9 mouse cellular contexts compared by ENCODE assay signal in the genomic region with DNA sequence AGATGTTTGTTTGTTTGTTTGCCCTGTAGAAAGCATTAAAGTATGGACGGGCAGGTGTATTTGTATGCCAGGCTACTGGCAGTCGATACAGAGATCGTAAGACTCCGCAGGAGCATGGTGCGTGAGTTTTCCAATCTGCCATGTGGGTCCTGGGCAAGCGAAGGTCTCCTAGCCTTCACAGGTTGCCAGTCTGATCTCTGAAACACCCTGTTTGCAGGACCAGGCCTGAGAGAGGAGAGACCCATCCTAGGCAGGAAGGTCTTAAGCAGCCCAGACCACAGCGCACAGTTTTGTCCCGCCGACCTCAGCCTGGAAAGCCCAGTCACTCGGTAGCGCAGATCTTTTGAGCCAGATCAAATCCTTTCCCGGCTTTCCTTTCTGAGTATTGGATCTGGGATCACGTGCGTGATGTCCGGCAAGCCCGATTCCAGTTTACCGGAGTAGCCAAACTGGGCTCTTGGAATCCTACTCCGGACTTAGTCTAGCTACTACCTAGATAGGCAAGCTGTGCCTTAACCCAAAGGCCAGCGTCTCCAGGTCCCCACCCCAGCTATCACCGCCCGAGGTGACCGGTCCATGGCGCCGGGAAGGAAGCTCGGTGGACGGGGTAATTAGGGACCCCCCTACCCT. TPM values are rescaled to one million over a fixed set of nuclear protein-coding genes. Genes with fewer than 3 reads are reported as not detected.
A peak's percentile ranks its signal among the peaks of the same experiment; 100 is the strongest.
DNase-seq lines count a peak whose midpoint lies in the region; ATAC-seq and TF ChIP-seq lines count a peak whose summit lies in the region.
"Had no signal": no experiment of that assay in that cellular context is flagged by ENCODE, and none has a peak within 500 bp of the region (broad histone marks: within the 10 kb centered on the region; RNA-seq: fewer than 3 reads in every experiment).

No protein-coding gene starts in this region.

- H3K9ac ChIP-seq in forebrain, embryonic 11.5 days (ENCODE audit: low read length) = peak overlapping the region; percentile 20; the same call in 1 of the 2 replicates
- H3K9ac ChIP-seq in forebrain, embryonic 14.5 days (ENCODE audit: low read length) = no peak overlapping the region
- no peak overlapping the region for H3K9ac ChIP-seq in lung, embryonic 14.5 days
- no peak overlapping the region for H3K9ac ChIP-seq in hindbrain, embryonic 14.5 days

- TF ChIP-seq POLR2A in lung, adult 2 months (IDR thresholded peaks at IDR 0.05; ENCODE audit: borderline replicate concordance, extremely low read depth, low read depth, low read length) = no peak

- peaks cover 92% of the 10 kb centered on the region for H3K27me3 ChIP-seq in forebrain, embryonic 11.5 days (ENCODE audit: control insufficient read depth, insufficient read depth, low read length)
- peaks cover 94% of the 10 kb centered on the region for H3K27me3 ChIP-seq in forebrain, embryonic 14.5 days (replicated peaks; ENCODE audit: control insufficient read depth, insufficient read depth, low read length)
- H3K27me3 ChIP-seq in lung, embryonic 14.5 days (ENCODE audit: insufficient read depth, low read length) = peaks cover 97% of the 10 kb centered on the region
- H3K27me3 ChIP-seq in hindbrain, embryonic 14.5 days (ENCODE audit: control insufficient read depth, insufficient read depth, low read length) = peaks cover 97% of the 10 kb centered on the region

- H3K4me3 ChIP-seq in forebrain, embryonic 11.5 days (ENCODE audit: low read depth, low read length) = no peak overlapping the region
- no peak overlapping the region for H3K4me3 ChIP-seq in forebrain, embryonic 14.5 days (ENCODE audit: low read depth, low read length)
- no peak overlapping the region for H3K4me3 ChIP-seq in lung, embryonic 14.5 days (ENCODE audit: low read depth, low read length)
- H3K4me3 ChIP-seq in lung, adult 2 months (replicated peaks; ENCODE audit: extremely low read depth, low read depth, low read length) = no peak overlapping the region
- H3K4me3 ChIP-seq in hindbrain, embryonic 14.5 days (replicated peaks; ENCODE audit: low read length) = no peak overlapping the region

- peak overlapping the region; percentile 16; the same call in 1 of the 2 replicates for H3K4me2 ChIP-seq in forebrain, embryonic 11.5 days (ENCODE audit: low read depth, low read length, severe bottlenecking)
- no peak overlapping the region for H3K4me2 ChIP-seq in forebrain, embryonic 14.5 days (ENCODE audit: low read length)
- H3K4me2 ChIP-seq in lung, embryonic 14.5 days = peak overlapping the region; percentile 7; the same call in 1 of the 2 replicates
- peak overlapping the region; percentile 37 for H3K4me2 ChIP-seq in hindbrain, embryonic 14.5 days (replicated peaks)

- H3K4me1 ChIP-seq in forebrain, embryonic 11.5 days (replicated peaks; ENCODE audit: control insufficient read depth, insufficient read depth, low read length) = peaks cover 21% of the 10 kb centered on the region
- no peaks in the 10 kb centered on the region; the same call in 1 of the 2 replicates for H3K4me1 ChIP-seq in forebrain, embryonic 14.5 days (ENCODE audit: control insufficient read depth, insufficient read depth, low read length)
- H3K4me1 ChIP-seq in lung, embryonic 14.5 days (ENCODE audit: insufficient read depth) = 0 out of 2 replicates have a peak, but pooled peaks cover 6% of the 10 kb centered on the region
- H3K4me1 ChIP-seq in lung, adult 2 months (ENCODE audit: control insufficient read depth, insufficient read depth, low read length) = no peaks in the 10 kb centered on the region
- peaks cover 15% of the 10 kb centered on the region; the same call in 1 of the 2 replicates for H3K4me1 ChIP-seq in hindbrain, embryonic 14.5 days (replicated peaks; ENCODE audit: control insufficient read depth, insufficient read depth, low read length)

- H3K27ac ChIP-seq in forebrain, embryonic 11.5 days (ENCODE audit: low read depth, low read length) = peak overlapping the region; percentile 41
- no peak overlapping the region for H3K27ac ChIP-seq in forebrain, embryonic 14.5 days (ENCODE audit: low read depth, low read length)
- H3K27ac ChIP-seq in lung, embryonic 14.5 days (ENCODE audit: low read depth) = no peak overlapping the region
- no peak overlapping the region for H3K27ac ChIP-seq in hindbrain, embryonic 14.5 days

- 1% methylated on average over 26 of the region's 26 CpGs for WGBS in forebrain, embryonic 11.5 days
- WGBS in forebrain, embryonic 14.5 days = under 1% methylated on average over 26 of the region's 26 CpGs
- WGBS in lung, embryonic 14.5 days = 8% methylated on average over 26 of the region's 26 CpGs
- WGBS in lung, adult 2 months = 7% methylated on average over 26 of the region's 26 CpGs
- WGBS in hindbrain, embryonic 14.5 days = 2% methylated on average over 26 of the region's 26 CpGs

- no peak for TF ChIP-seq CTCF in lung, embryonic 14.5 days (IDR thresholded peaks at IDR 0.05; ENCODE audit: low read depth)
- no peak for TF ChIP-seq CTCF in lung, adult 2 months (IDR thresholded peaks at IDR 0.05; ENCODE audit: insufficient read depth, low read length)

- no peaks in the 10 kb centered on the region for H3K36me3 ChIP-seq in forebrain, embryonic 11.5 days (ENCODE audit: control insufficient read depth, insufficient read depth, low read length)
- no peaks in the 10 kb centered on the region for H3K36me3 ChIP-seq in forebrain, embryonic 14.5 days (ENCODE audit: control insufficient read depth, insufficient read depth, low read length)
- no peaks in the 10 kb centered on the region for H3K36me3 ChIP-seq in lung, embryonic 14.5 days (ENCODE audit: insufficient read depth)
- no peaks in the 10 kb centered on the region for H3K36me3 ChIP-seq in hindbrain, embryonic 14.5 days (replicated peaks; ENCODE audit: control insufficient read depth, insufficient read depth)

- no peak for ATAC-seq in forebrain, embryonic 11.5 days (replicated peaks; ENCODE audit: low FRiP score)
- ATAC-seq in forebrain, embryonic 14.5 days = no peak
- ATAC-seq in lung, embryonic 14.5 days (ENCODE audit: insufficient read depth) = no peak
- ATAC-seq in hindbrain, embryonic 14.5 days (ENCODE audit: low FRiP score) = no peak

- no peak for DNase-seq in forebrain, embryonic 11.5 days (ENCODE audit: low spot score)
- no peak for DNase-seq in forebrain, embryonic 14.5 days (ENCODE audit: low spot score)
- DNase-seq in lung, embryonic 14.5 days = no peak
- DNase-seq in lung, adult 2 months = no peak
- DNase-seq in hindbrain, embryonic 14.5 days (ENCODE audit: low spot score) = peak; percentile 23
- DNase-seq in retina, embryonic 14.5 days (ENCODE audit: low spot score) = peak; percentile 51
- DNase-seq in T-cell, adult 2 months (ENCODE audit: low spot score) = no peak
- no peak for DNase-seq in gastrocnemius, adult 8-10 months (ENCODE audit: low spot score in 2 of 2)
- DNase-seq: lung, postnatal 36 days had no signal

- no peaks in the 10 kb centered on the region for H3K9me3 ChIP-seq in forebrain, embryonic 11.5 days (ENCODE audit: control insufficient read depth, low read length)
- no peaks in the 10 kb centered on the region for H3K9me3 ChIP-seq in forebrain, embryonic 14.5 days (replicated peaks; ENCODE audit: control insufficient read depth, low read length)
- H3K9me3 ChIP-seq in lung, embryonic 14.5 days (ENCODE audit: low read depth, low read length) = no peaks in the 10 kb centered on the region
- no peaks in the 10 kb centered on the region for H3K9me3 ChIP-seq in hindbrain, embryonic 14.5 days (ENCODE audit: control insufficient read depth, low read length)

RNA-seq across cellular contexts. Expression of gene Msx2, which starts 7.6 kb away (rescaled TPM):
- polyA plus RNA-seq in forebrain, embryonic 11.5 days (2014; fragmentation: Nextera tagmentation; extraction: Ambion mirVana) = 33.0 and 36.6 TPM in 2 replicates
- polyA plus RNA-seq in forebrain, embryonic 14.5 days (2014; fragmentation: Nextera tagmentation; extraction: Ambion mirVana) = 0.44 and 0.70 TPM in 2 replicates
- polyA plus RNA-seq in lung, embryonic 14.5 days (2014; fragmentation: Nextera tagmentation; extraction: Ambion mirVana) = 0.61 and 0.78 TPM in 2 replicates
- not detected in 2 replicates for polyA plus RNA-seq in lung, adult 2 months (2012; rRNA removed)
- polyA plus RNA-seq in hindbrain, embryonic 14.5 days (2014; fragmentation: Nextera tagmentation; extraction: Ambion mirVana) = 1.9 and 2.9 TPM in 2 replicates
- not detected for total RNA-seq in gastrocnemius, adult 8-10 months (2022)

Comparison
In these comparisons a context has a peak if more than half of its experiments do, and no peak if none do; other contexts are left out.
1. DNase-seq: peak in hindbrain, embryonic 14.5 days (single experiment) and retina, embryonic 14.5 days (single experiment); none in forebrain, embryonic 11.5 days (single experiment), forebrain, embryonic 14.5 days (single experiment), lung, embryonic 14.5 days (single experiment), lung, adult 2 months (single experiment), T-cell, adult 2 months (single experiment) and gastrocnemius, adult 8-10 months (0 of 2).